Mouse (Mus musculus) small intestine, adult 2 months (tissue): Measurements from ENCODE around the gene Sgms1. TPM values are rescaled to one million over a fixed set of nuclear protein-coding genes. Genes with fewer than 3 reads are reported as not detected.

Experiments
- H3K27ac ChIP-seq: fragments of 200-500 bp; 2 replicates; pipeline ENCODE4 v1.5.1; 2012; ENCODE audit warnings: low read depth, low read length, control low read depth, inconsistent platforms; ENCODE audit not compliant: insufficient read depth
- H3K27me3 ChIP-seq: fragments of 200-500 bp; 2 replicates; pipeline ENCODE4 v1.6.1; 2012; ENCODE audit warnings: mild to moderate bottlenecking, moderate library complexity, low read length, inconsistent platforms; ENCODE audit not compliant: control insufficient read depth, insufficient read depth
- H3K36me3 ChIP-seq: fragments of 200-500 bp; 2 replicates; pipeline ENCODE4 v1.6.1; 2012; ENCODE audit warnings: mild to moderate bottlenecking, low read length, control low read depth, inconsistent platforms; ENCODE audit not compliant: control insufficient read depth, insufficient read depth
- H3K4me1 ChIP-seq: fragments of 200-500 bp; 2 replicates; pipeline ENCODE4 v1.6.1; 2012; ENCODE audit warnings: low read length, inconsistent platforms, mixed read lengths; ENCODE audit not compliant: control insufficient read depth, insufficient read depth, insufficient read length
- H3K4me3 ChIP-seq: fragments of 200-500 bp; 2 replicates; pipeline ENCODE4 v1.5.1; 2012; ENCODE audit warnings: low read depth, mild to moderate bottlenecking, control low read depth, inconsistent platforms, low read length, moderate library complexity
- CTCF ChIP-seq: fragments of 200-500 bp; IDR thresholded peaks from 2 replicates; pipeline ENCODE4 v1.5.1; 2012; ENCODE audit warnings: low read depth, mild to moderate bottlenecking, control low read depth, inconsistent platforms, low read length, moderate library complexity, mixed read lengths; ENCODE audit not compliant: insufficient replicate concordance, insufficient read length; ENCODE audit errors: extremely low read depth
- POLR2A ChIP-seq: fragments of 200-500 bp; IDR thresholded peaks from 2 replicates; pipeline ENCODE4 v1.6.1; 2012; ENCODE audit warnings: low read depth, mild to moderate bottlenecking, control low read depth, inconsistent platforms, low read length, moderate library complexity
- WGBS: fragments of 180-500 bp; shearing (Covaris S2); methylation state at CpG from one replicate; pipeline ENCODE4 v1.1.7; 2018; 5-methylcytosine and 5-hydroxymethylcytosine counted together
- polyA plus RNA-seq: library from polyadenylated mRNA; depleted of rRNA; stranded (reverse); fragments of >200 nt; gene quantifications from 2 replicates; pipeline ENCODE4 v1.2.3, GENCODE M21; 2012

Sgms1 gene
- polyA plus RNA-seq, 1 experiment = 7.5 TPM

DNA sequence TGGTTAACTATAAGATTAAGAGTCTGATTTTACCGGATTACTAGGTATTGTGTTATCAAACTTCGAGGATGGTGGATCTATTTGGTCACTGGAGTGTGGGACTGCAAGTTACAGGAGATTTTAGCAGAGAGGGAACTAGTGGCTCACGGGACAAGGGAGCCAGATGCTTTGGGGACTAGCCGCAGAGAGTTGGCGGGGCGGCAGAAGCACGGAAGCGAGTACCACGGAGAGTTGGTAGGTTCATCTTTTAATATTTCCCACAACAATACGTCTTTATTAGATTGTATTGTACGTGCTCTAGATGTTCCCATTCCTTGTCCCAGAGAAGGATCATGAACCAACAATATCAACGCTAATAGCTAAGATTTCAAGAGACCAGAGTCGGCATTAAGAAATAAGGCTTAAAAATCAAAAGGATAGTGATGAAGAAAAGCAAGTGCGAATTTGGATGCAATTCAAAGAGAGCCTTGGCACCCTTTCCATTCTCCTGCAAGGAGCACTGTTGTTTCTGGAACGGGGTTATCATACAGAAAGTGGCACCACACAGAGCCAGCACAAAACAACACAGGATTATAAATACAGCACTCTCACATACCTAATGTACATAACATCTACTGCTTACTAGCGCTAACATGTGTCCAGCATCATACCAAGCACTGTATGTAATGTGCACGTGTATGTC lies 56.6 kb downstream of the Sgms1 start:
- H3K36me3 ChIP-seq = no peaks in the 10 kb centered on the region
- 92% methylated on average over 17 of the region's 17 CpGs for WGBS
- no peak overlapping the region for H3K27ac ChIP-seq
- no peaks in the 10 kb centered on the region for H3K4me1 ChIP-seq
- no peak for TF ChIP-seq CTCF
- no peak for TF ChIP-seq POLR2A
- no peak overlapping the region for H3K4me3 ChIP-seq
- no peaks in the 10 kb centered on the region for H3K27me3 ChIP-seq

DNA sequence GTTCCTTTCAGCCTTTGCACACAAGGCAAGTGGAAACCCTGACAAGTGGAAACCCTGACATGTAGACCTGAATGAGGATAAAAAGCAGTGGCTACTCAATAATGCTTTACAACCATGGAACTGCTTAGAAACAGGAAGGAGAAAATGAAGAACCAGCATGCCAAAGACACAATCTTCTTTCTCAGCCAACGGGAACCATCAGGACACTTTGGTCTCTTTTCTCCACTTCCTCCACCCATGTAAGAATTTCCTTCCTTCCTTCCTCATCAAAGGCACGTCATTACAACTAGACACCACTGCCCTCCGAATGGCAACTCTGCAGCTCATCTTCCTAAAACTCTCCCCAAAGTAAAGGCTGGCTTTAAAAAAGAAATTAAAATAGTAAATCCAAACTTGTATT lies 59.3 kb downstream of the Sgms1 start:
- Histone ChIP-seq H3K27ac (no peak overlapping the region), H3K36me3 (no peaks in the 10 kb centered on the region), H3K4me1 (peaks cover 2% of the 10 kb centered on the region; the same call in 1 of the 2 replicates), H3K4me3 (no peak overlapping the region), H3K27me3 (no peaks in the 10 kb centered on the region)
- TF ChIP-seq CTCF (no peak), POLR2A (no peak)
- 64% methylated on average over 3 of the region's 3 CpGs for WGBS

DNA sequence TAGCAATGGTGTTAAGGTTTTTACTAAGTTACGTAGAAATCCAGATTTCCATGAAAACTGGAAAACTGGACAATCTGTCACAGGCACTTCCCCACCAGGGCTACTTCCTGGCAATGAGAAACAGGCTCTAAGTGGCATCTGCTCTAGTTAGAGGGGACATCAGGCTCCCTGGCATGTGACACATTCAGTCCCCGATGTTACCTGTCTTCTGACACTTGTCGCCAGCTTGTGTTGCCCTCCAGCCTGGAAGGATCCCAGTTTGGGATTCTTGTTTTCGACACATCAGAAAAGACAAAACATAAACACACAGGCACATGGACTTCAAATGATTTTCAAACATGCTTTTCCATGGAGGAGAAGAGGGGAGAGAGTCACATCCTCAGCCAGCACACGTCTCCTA lies 60.0 kb downstream of the Sgms1 start:
- Histone ChIP-seq H3K27me3 (no peaks in the 10 kb centered on the region), H3K4me3 (no peak overlapping the region), H3K27ac (no peak overlapping the region), H3K36me3 (no peaks in the 10 kb centered on the region), H3K4me1 (peaks cover 2% of the 10 kb centered on the region; the same call in 1 of the 2 replicates)
- 95% methylated on average over 5 of the region's 5 CpGs for WGBS
- TF ChIP-seq POLR2A (no peak), CTCF (no peak)

DNA sequence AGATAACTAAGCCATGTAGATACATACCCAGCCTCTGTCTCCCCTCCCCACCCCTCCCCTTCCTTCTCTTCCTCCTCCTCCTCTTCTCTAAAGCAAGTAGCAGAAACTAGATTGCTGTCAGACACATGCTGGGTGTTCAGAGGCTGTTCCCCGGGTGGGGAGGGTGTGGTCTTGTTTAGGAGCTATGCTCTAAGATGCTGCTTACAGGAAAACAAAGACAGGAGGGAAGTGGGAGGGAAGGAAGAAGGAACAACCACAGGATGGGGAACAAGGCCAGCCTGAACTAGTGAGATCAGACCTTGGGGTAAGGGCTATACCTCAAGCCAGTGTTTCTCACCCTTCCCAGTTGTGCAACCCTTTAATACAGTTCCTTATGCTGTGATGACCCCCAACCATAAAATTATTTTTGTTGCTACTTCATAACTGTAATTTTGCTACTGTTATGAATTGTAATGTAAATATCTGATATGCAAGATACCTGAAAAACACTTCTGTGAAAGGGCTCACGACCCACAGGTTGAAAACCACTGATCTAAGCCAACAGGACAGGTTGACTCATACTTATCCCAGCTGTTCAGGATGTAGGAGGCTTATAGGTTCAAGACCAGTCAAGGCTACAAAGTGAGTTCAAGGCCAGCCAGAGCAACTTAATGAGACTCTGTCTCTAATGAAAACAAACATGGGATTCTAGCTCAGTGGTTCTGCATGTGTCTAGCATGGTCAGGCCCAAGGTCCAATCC lies 61.3 kb downstream of the Sgms1 start:
- Histone ChIP-seq H3K27me3 (no peaks in the 10 kb centered on the region), H3K27ac (no peak overlapping the region), H3K4me1 (peaks cover 5% of the 10 kb centered on the region; the same call in 1 of the 2 replicates), H3K4me3 (no peak overlapping the region), H3K36me3 (no peaks in the 10 kb centered on the region)
- WGBS = 44% methylated on average over 2 of the region's 2 CpGs
- TF ChIP-seq CTCF = no peak
- TF ChIP-seq POLR2A = no peak

DNA sequence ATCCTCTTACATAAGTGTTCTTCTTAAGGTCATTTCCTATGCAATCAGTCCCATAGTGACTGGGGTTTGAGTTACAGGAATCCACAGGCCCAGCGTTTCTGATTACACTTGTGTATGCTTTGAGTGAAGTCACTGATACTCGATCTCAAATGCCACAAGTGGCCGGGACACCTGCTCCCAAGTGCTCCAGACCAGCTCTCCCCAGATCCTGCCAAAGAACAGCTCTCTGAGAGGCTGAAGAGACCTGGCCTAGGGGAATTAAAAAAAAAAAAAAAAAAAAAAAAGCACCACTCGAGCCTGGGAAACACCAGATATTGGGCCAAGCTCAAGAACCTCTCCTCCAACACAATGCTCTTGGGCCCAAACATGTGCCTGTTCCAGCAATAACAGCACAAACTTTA lies 62.9 kb downstream of the Sgms1 start:
- no peak for TF ChIP-seq CTCF
- no peak for TF ChIP-seq POLR2A
- H3K4me3 ChIP-seq = no peak overlapping the region
- H3K36me3 ChIP-seq = no peaks in the 10 kb centered on the region
- H3K27me3 ChIP-seq = no peaks in the 10 kb centered on the region
- H3K27ac ChIP-seq = no peak overlapping the region
- H3K4me1 ChIP-seq = peaks cover 8% of the 10 kb centered on the region; the same call in 1 of the 2 replicates
- WGBS = 20% methylated on average over 4 of the region's 4 CpGs

DNA sequence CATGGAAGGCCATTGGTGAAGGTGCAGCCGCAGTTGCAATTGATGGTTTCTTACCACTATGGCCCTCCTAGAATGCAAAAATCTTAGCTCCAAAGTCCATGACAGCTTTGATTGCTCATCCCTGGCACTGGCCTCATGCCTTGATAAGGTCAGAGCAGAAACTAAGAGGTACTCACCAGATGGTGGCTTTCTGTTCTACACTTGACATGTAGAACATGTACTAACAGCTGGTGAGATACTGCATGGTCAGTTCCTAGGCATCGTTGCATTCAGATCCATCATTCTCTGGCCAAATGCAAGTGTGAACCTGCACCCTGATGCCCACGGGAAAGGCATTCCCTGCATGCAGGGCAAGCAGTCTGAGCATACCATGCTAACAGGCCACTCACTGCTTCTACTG lies 63.4 kb downstream of the Sgms1 start:
- peaks cover 8% of the 10 kb centered on the region; the same call in 1 of the 2 replicates for H3K4me1 ChIP-seq
- H3K36me3 ChIP-seq = no peaks in the 10 kb centered on the region
- H3K27ac ChIP-seq = no peak overlapping the region
- TF ChIP-seq POLR2A (no peak), CTCF (no peak)
- no peaks in the 10 kb centered on the region for H3K27me3 ChIP-seq
- WGBS = 68% methylated on average over 3 of the region's 3 CpGs
- no peak overlapping the region for H3K4me3 ChIP-seq

DNA sequence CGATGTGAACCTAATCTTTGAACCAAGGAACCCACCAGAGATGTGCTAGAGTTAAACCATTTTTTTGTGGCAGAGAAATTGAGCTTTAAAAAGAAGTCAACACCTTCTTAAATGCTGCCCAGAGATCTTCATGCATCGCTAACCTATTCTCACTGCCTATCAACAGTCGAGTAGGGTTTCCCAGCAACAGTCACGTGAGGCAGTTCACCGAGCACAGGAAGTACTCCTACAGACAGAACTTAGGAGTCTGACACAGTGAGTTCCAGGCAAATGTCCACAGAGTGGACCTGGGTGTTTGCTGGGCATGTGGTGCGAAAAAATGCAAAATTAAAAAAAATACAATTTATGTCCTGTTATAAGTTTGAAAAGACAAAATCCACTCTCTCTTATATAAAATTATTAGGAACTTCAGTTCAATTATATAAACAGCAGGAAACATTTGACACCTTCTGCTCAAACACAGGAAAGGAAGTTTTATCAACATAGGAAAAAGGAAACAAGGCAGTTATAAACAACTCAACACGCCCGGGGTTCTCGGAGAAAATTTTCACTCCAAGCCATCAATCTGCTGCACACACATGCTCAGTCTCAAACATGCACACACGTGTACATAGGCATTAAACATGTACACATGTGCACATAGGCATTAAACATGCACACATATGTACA lies 64.3 kb downstream of the Sgms1 start:
- peaks cover 11% of the 10 kb centered on the region; the same call in 1 of the 2 replicates for H3K4me1 ChIP-seq
- H3K27me3 ChIP-seq = no peaks in the 10 kb centered on the region
- TF ChIP-seq CTCF (no peak), POLR2A (no peak)
- no peak overlapping the region for H3K4me3 ChIP-seq
- no peak overlapping the region for H3K27ac ChIP-seq
- H3K36me3 ChIP-seq = no peaks in the 10 kb centered on the region
- 67% methylated on average over 10 of the region's 10 CpGs for WGBS
